Mouse (Mus musculus) thymus, postnatal 10 days (tissue): ENCODE measurements around the gene Thy1.

Experiments
- DNase-seq, 2 experiments: peaks; one replicate each; pipeline ENCODE4 v3.0.0; 2021; ENCODE audit warnings: low spot score in 2 of 2

The Thy1 gene

DNA sequence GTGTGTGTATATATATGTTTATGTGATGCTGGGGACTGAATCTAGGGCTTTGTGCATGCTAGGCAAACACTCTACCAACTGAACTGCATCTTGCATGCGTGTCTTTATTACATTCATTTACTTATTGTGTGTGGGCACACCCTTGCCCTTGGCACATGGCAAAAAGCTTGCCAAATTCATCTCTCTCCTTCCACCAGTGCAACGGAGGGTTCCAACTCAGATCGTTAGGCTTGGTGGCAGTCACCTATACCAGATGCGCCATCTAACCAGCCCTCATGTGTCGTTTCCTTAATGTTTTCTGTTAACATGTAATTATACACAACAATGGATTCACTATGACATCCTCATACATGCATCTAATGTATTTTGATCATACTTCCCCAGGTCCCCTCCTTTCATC is 39.1 kb downstream of the Thy1 start:
- no peak for DNase-seq

DNA sequence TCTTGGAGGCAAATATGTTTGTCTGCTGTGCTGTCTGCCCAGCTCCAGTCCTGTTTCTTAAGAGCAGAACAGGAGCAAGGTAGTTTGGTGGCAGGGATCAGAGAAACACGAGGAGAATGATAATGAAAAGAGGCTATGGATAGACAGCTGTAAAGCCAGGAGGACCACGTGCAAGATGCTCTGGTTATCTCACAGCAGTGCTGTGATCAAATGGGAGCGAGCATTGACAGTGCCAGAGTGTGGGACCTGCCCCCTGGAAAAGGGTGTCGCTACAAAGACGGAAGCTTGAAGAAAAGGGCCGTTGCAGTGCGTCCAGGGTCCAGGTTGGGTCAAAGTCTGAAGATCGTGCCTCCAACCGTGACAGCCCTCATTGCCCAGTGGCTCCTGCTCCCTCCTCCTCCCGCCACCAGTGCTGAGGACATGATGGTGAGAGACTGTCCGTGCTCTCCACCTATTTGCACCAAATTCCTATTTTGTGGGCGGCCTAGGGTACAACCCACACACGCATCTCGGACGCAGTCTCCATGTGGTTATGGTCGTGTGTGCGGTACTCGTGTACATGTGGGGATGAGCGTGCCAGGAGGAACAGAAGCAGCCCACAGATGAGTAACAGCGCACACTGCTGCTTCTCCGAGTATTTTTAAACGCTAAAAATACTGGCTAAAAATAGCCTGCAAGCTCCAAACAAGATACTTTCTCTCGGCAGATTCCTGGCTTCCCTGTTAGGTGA is 40.4 kb downstream of the Thy1 start:
- no peak for DNase-seq

DNA sequence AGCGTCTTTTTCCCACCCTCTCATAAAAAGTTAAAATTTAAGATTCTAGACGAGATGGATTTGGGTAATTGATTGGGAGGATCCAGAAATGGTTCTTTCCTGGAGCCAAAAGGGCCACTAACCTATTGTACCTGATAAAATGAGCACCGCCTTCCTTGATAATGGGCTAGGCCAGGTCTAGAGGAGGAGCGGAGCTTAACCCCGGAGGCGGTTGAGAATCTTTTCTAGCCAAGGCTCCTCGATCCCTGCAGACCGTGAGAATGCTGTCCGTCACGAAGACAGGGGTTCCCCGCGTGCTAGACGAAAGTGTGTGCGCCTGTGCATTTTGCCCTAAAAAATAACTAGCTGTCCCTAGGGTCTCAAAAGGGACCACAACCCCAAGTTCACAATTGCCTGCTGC is 41.1 kb downstream of the Thy1 start:
- DNase-seq: no peak

DNA sequence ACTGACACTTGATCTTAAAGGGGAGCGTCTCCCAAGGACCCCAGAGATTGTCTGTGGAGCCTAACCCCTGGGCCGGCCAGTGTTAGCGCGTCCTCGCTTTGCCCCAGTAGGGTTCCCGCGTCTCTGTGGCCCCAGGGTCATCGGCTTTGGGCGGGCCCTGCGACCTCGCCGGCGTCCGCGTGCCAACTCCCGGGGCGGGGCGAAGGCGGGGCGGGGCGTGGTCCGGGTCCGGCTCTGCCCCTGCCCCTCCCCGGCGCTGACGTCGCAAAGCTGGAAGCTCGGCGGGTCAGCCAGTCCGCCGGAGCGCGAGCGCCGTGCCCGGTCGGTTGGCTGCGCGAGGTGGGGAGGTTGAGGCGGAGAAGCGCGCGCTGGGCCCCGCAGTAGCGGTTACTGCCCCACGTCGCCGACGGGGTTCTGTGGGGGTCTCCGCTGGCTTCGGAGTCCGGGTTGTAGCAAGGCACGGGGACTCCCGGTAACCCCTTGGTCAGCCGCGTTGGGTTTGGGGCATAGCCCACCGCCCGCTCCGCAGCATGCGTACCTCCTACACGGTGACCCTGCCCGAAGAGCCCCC is 41.6 kb downstream of the Thy1 start:
- peak; percentile 42 to 63 for DNase-seq

DNA sequence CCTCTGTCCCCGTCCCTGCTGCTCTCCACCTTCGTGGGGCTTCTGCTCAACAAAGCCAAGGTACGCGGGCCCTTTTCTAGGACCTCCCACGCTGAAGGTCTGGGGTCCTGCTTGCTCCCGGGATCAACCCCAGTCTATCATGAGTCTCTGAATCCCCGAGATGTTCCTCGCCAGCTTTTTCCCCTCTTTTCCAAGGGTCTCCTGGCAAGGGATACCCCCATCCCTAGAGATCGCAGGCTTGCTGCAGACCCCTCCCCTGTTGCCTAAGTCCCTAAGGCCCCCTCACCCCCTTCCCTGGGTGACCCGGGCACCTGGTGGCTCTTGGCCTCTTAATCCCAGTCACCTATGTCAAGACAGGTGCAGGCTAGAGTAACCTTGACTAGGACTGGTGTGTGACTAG is 42.1 kb downstream of the Thy1 start:
- DNase-seq: no peak

DNA sequence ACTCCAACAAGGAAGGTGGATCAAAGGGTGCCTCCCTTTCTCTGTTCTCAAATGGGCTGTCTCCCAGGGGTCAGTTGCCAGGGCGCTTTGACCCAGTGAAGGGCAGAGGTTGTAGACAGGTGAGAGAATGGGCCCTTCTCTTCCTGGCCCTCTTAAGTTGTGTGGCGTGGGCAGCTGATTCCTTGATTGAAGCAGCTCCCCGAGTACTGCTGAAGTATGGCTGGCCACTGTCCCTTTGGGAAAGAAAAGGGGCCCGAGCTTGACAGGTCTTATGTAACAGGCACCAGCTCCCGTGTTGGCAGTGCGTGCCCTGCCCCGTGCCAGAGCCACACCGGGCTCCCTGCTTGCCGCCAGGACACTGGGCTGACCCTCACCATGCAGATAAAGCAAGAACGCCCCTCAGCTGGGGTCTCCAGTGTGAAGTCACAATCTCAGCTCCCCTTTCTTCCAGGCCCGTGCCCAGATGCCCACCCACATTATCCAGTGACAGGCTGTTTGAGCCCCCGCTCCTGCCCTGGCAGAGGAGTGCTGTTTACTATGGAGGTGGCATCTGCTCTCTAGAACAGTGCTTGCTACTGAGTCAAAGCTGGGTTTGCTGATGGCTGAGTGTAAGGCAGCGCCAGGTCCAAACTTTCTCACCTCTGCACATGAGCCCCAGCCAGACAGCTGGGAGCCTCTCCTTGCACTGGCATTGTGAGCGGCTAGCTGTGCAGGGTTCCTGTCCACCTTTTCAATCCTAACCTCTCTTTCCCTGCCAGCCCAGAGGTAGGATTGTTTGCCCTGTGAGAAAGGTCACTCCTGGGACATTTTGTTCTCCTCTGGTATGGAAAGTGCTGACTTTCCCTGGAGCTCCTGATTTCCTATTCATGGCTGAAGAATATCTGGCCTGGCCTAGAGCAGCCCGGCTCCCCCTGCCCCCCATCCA is 42.8 kb downstream of the Thy1 start:
- no peak for DNase-seq

DNA sequence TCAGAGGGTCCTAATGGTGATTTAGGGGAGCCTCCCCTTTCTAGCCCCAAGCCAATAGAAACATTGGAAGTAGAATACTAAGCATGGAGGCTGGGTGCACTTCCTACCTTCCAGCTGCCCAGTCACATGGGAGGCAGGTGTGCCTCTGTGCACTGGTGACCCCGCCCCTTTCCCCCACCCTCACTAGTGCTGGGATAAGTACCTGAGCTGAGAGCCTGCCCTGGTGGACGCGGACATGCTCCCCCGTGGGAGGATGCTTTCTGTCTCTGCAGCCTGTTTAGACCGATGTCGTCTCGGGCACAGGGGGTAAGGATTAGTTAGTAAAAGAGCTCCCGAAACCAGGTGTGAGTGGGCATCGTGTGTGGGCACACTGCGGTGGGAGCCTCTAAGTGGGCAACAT is 43.8 kb downstream of the Thy1 start:
- no peak for DNase-seq

DNA sequence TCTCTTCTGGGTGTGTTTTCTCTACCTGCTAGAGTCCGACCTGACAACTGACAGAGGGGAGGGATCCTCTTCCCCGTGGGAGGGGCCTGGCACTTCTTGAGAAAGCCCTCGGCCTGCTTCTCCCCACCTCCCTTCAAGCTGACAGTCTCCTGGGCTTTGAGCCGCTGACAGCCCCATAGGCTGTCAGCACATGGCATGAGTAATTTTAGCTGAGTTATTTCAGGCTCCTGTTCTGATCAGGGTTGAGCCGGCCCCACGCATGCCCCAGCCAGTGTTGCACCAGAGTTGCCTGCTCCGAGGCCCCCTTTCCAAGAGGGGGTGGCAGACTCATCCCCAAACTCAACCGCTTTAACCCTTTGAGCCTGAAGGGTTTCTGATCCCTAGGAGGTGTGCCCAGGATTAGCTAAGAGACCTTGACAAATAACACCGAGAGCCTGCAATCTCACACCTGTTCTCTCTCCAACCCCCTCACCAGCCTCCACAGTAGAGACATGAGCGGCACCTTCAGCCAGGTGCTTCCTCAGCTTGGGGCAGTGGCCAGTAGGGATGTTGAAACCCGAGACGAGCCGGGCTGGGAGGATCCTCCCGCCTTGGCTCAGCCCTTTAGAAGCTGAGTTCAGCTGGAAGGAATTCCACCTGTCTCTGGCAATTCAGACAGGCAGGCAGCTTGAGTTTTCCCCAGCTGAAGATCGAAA is 44.7 kb downstream of the Thy1 start:
- no peak for DNase-seq

DNA sequence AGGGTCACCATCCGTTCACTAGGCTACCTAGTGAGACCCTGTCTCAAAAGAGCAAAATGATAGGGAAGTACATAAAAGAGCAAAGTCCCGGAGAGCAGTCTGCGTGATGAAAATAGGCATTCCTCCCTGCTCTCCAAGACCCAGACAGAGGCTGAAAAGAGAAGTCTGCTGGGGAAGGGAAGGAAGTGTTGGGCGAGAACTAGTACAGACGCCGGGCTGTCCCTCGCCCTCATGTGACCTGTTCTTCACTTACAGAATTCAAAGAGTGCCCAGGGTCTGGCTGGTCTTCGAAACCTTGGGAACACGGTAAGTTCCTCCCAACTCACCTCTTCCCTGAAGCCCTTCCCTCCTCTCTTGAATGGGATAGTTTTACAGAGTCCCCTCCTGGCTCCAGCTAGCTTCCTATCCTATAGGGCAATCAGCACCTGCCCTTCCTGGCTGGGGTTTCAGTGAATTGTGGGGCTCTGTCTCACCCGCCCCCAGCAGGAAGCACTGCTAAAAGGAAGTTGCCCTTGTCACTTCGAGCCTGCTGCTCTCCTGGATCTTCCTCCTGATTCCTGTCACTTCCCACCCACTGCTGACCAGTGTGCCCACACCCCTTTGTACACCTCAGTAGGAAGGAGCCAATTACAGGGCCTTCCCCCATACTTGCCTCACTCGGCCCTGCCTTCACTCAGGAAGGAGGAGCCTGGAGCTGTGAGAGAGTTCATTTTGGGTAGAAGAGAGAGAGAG is 45.9 kb downstream of the Thy1 start:
- no peak for DNase-seq

DNA sequence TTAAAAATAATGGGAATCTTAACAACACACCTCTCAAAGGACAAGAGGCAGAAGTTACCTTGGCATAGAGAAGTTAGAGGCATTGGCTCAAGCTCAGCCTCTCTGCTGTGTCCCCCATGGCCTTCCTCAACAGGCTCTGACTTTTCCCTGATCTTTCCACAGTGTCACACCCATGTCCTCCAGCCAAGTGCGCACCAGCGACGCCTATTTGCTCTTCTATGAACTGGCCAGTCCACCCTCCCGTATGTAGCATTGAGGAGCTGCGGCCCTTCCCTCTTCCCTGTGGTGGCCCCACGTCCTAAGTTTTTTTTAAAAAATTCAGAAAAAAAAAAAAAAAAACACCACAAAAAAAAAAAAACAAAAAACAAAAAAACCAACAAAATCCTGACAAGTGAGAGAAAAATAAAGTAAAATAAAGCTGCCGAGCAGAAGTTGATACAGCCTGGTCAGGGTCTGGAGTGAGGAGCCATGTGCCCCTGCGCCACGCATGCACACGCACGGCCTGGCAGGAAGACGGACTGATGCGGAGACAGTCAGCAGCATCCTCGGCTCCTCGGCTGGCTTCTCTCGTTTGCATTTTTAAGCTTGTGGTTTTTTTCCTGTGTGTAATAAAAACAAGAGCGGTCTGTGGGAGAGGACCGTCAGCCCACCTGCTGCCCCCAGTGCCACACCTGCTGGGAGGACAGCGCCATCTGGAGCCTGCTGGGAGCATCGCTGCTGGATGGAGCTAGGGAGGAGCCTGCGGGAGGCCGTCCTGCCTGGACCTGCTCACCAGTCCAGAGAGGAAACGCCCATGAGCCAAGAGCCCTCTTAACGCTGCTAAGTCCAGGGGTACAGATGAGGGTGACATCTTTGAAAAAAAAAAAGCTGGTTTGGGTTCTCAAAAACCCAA is 50.7 kb downstream of the Thy1 start:
- peak; percentile 84 to 90 for DNase-seq

DNA sequence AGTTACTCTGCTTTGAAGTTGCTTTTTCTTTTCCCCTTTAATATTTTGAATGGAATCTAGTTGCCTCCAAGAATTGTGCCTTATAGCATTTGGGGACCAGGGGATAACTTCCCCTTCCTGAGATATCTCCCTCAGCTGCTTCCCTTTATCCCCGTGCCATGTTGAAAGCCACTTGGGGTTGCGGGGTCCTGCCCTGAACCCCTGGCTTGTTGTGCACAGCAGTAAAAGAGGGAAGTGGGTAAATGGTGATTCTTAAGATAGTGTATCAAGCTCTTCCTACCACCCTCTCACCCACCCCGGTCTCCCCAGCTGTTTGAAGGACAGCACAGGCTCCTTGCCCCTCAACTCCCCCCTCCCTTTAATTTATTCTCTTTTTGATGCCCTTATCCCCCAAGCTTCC is 51.6 kb downstream of the Thy1 start:
- DNase-seq: no peak

DNA sequence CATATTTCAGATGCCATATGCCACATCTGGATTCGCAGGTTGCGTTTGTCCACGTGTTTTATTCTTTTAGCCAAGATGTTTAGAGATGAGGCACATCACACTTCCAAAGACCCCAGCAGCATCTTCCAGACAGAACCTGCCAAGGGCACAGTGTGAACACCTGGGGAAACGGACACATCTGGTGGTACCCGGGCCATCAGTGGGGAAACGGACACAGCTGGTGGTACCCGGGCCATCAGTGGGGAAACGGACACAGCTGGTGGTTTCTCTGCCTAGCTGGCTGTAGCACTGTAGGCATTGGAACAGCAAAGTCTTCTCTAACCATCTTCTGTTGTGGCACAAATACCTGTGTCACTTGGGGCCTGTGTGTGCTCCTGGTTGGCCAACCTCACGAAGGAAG is 52.6 kb downstream of the Thy1 start:
- no peak for DNase-seq

DNA sequence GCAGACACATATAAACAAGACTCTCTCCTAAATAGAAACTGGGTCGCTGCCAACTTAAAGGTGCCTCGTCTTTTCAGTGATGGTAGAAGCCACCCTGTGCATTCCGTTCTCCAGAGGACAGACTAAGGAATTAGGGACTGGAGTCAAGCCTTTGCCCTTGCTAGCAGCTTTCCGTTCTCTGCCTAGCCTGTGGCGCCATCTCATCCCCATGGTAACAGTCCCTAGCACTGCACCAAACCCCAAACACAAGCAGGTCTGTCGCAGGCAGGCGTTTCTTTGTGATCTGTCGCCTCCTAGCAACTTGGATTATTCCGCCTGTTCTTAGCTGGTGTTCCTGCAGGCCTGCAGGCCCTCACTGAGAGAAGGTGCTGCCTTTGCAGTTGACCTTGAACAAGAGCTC is 53.4 kb downstream of the Thy1 start:
- no peak for DNase-seq
